ENCODE assay signal across 16 mouse cellular contexts in the genomic region with DNA sequence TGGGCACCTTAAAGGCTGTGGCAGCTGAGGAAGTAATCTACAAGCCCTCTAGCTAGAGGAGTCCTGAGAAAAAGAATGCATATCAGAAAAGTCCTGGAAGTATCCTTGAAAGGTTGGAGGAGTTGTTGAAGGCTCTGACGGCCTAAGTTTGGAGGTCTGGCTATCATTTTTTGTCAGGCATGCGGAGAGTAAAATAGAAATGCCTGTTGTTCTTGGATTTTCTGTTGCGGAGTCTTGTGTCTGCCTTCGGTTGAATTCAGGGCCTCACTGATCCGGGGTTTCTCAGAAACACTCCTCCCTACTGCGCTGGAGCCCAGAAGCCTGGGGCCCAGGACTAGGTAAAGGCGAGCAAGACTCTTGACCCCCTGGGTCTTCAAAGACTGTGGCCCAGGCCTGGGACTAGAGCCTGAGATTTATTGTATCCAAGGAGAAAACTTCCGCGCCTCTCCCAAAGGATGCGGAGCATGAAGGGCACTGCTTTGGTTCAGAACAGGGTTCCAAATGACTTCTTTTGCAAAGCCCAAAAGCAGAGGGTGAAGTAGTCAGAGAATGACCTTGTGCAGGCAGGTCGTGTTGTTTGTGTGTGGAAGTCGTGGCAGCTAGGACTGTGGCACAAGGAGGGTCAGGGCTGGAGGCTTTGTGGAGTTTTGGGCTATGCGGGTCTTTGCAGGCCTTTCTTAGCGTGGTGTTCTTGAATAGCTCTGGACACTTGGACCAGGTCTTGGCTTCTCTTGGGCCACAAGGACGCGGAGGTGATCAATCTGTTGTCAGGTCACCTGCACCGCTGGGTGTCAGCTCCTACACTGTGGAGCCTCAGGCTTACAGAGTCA. TPM values are rescaled to one million over a fixed set of nuclear protein-coding genes. Genes with fewer than 3 reads are reported as not detected.
DNase-seq lines count a peak whose midpoint lies in the region; ATAC-seq and TF ChIP-seq lines count a peak whose summit lies in the region.
"Had no signal": no experiment of that assay in that cellular context is flagged by ENCODE, and none has a peak within 500 bp of the region (broad histone marks: within the 10 kb centered on the region; RNA-seq: fewer than 3 reads in every experiment).

No protein-coding gene starts in this region.

- H3K9ac ChIP-seq in hindbrain, embryonic 14.5 days = peak overlapping the region; percentile 43
- no peak overlapping the region for H3K9ac ChIP-seq in limb, embryonic 11.5 days (ENCODE audit: low read length)
- H3K9ac ChIP-seq: stomach, embryonic 15.5 days had no signal

- TF ChIP-seq CTCF in left cerebral cortex, adult 2 months (IDR thresholded peaks at IDR 0.05) = no peak

- peak overlapping the region; percentile 62 for H3K27ac ChIP-seq in left cerebral cortex, adult 2 months
- H3K27ac ChIP-seq in hindbrain, embryonic 14.5 days = peak overlapping the region; percentile 50
- no peak overlapping the region for H3K27ac ChIP-seq in limb, embryonic 11.5 days (replicated peaks; ENCODE audit: low read depth, low read length)
- H3K27ac ChIP-seq: stomach, embryonic 15.5 days had no signal

- H3K4me2 ChIP-seq in hindbrain, embryonic 14.5 days (replicated peaks) = peak overlapping the region; percentile 65
- H3K4me2 ChIP-seq in limb, embryonic 11.5 days (ENCODE audit: low read depth, severe bottlenecking) = no peak overlapping the region
- H3K4me2 ChIP-seq: liver, embryonic 11.5 days; stomach, embryonic 15.5 days had no signal

- DNase-seq in left cerebral cortex, adult 2 months (ENCODE audit: extremely low spot score in 1 of 2, low spot score in 2 of 2) = no peak
- no peak for DNase-seq in left cerebral cortex, postnatal 36 days (ENCODE audit: low spot score in 2 of 2)
- peak; percentile 33 for DNase-seq in hindbrain, embryonic 14.5 days (ENCODE audit: low spot score)
- peak; percentile 42 for DNase-seq in limb, embryonic 11.5 days (ENCODE audit: low spot score)
- DNase-seq in heart, adult 18-20 months = no peak
- no peak for DNase-seq in lung, adult 18-20 months
- DNase-seq in heart, postnatal 4 days = no peak
- DNase-seq: cerebellum, postnatal 36 days; right cerebral cortex, adult 18-20 months had no signal

- ATAC-seq in hindbrain, embryonic 14.5 days (ENCODE audit: low FRiP score) = no peak
- no peak for ATAC-seq in limb, embryonic 11.5 days (ENCODE audit: insufficient number of reproducible peaks, low FRiP score, low TSS enrichment, low read depth)
- no peak for ATAC-seq in activated CD4-positive, CD25-positive, alpha-beta regulatory T cell, adult 4 months
- ATAC-seq: Patski had no signal

- no peaks in the 10 kb centered on the region for H3K9me3 ChIP-seq in hindbrain, embryonic 14.5 days (ENCODE audit: control insufficient read depth, low read length)
- H3K9me3 ChIP-seq in limb, embryonic 11.5 days (ENCODE audit: control insufficient read depth, low read length) = no peaks in the 10 kb centered on the region
- H3K9me3 ChIP-seq: stomach, embryonic 15.5 days had no signal

- intact Hi-C loops in left cerebral cortex, adult 2 months (cut with DNase I) = no loop called here
- intact Hi-C loops in left cerebral cortex, postnatal 36 days (cut with DNase I) = no loop called here

- H3K36me3 ChIP-seq in hindbrain, embryonic 14.5 days (replicated peaks; ENCODE audit: control insufficient read depth, insufficient read depth) = no peaks in the 10 kb centered on the region
- no peaks in the 10 kb centered on the region for H3K36me3 ChIP-seq in limb, embryonic 11.5 days (ENCODE audit: control insufficient read depth, insufficient read depth, low read length)
- H3K36me3 ChIP-seq: stomach, embryonic 15.5 days had no signal

- no peak overlapping the region for H3K4me3 ChIP-seq in left cerebral cortex, adult 2 months
- H3K4me3 ChIP-seq in hindbrain, embryonic 14.5 days (replicated peaks; ENCODE audit: low read length) = peak overlapping the region; percentile 5; the same call in 1 of the 2 replicates
- H3K4me3 ChIP-seq in limb, embryonic 11.5 days (ENCODE audit: low read depth, low read length) = no peak overlapping the region
- H3K4me3 ChIP-seq: stomach, embryonic 15.5 days had no signal

- no peaks in the 10 kb centered on the region for H3K27me3 ChIP-seq in hindbrain, embryonic 14.5 days (ENCODE audit: control insufficient read depth, insufficient read depth, low read length)
- peaks cover 84% of the 10 kb centered on the region for H3K27me3 ChIP-seq in limb, embryonic 11.5 days (ENCODE audit: control insufficient read depth, insufficient read depth, low read length)
- H3K27me3 ChIP-seq: Patski had no signal

- 11% methylated on average over 17 of the region's 17 CpGs for WGBS in hindbrain, embryonic 14.5 days
- 1% methylated on average over 17 of the region's 17 CpGs for WGBS in limb, embryonic 11.5 days

- H3K4me1 ChIP-seq in hindbrain, embryonic 14.5 days (replicated peaks; ENCODE audit: control insufficient read depth, insufficient read depth, low read length) = peaks cover 51% of the 10 kb centered on the region
- H3K4me1 ChIP-seq in limb, embryonic 11.5 days (ENCODE audit: control insufficient read depth, insufficient read depth, low read length) = no peaks in the 10 kb centered on the region
- H3K4me1 ChIP-seq: stomach, embryonic 15.5 days had no signal

RNA-seq across cellular contexts. Expression of gene Pou3f3, which starts 9.6 kb away (rescaled TPM):
- total RNA-seq in left cerebral cortex, adult 2 months (2021) = 10 to 100 TPM; 61.6 to 66.4 TPM
- 10 to 100 TPM; 60.2 to 62.4 TPM for total RNA-seq in left cerebral cortex, postnatal 36 days (2021)
- 10.6 and 11.5 TPM in 2 replicates for polyA plus RNA-seq in hindbrain, embryonic 14.5 days (2014; fragmentation: Nextera tagmentation; extraction: Ambion mirVana)
- 0.04 and 0.19 TPM in 2 replicates for polyA plus RNA-seq in limb, embryonic 11.5 days (2014; fragmentation: Nextera tagmentation; extraction: Ambion mirVana)
- polyA plus RNA-seq in activated CD4-positive, CD25-positive, alpha-beta regulatory T cell, adult 4 months (2017; shearing (Covaris generic)) = under 1 TPM in 1 of 2 experiments, not detected in 1; 0.05 TPM
- under 1 TPM in 1 of 2 experiments, not detected in 1; 0.03 TPM for total RNA-seq in heart, adult 18-20 months (2021)
- total RNA-seq in heart, postnatal 4 days (2021) = under 1 TPM in 1 of 2 experiments, not detected in 1; 0.02 TPM
- total RNA-seq: megakaryocyte-erythroid progenitor cell, adult 5-6 weeks had no signal
- polyA plus RNA-seq: C2C12; heart, embryonic 16.5 days had no signal

Comparison
In these comparisons a context has a peak if more than half of its experiments do, and no peak if none do; other contexts are left out.
1. DNase-seq: peak in hindbrain, embryonic 14.5 days (single experiment) and limb, embryonic 11.5 days (single experiment); none in left cerebral cortex, adult 2 months (0 of 2), left cerebral cortex, postnatal 36 days (0 of 2), heart, adult 18-20 months (0 of 2), lung, adult 18-20 months (0 of 2) and heart, postnatal 4 days (single experiment).
2. RNA of gene Pou3f3, which starts 9.6 kb away (total RNA-seq): 61.6 to 66.4 TPM in left cerebral cortex, adult 2 months and 60.2 to 62.4 TPM in left cerebral cortex, postnatal 36 days; 0.03 TPM in heart, adult 18-20 months and 0.02 TPM in heart, postnatal 4 days; every median in the first group is over 10 times any median in the second.